Mouse (Mus musculus) embryonic facial prominence, embryonic 13.5 days (tissue): ENCODE results near the gene Zfp638. TPM values are rescaled to one million over a fixed set of nuclear protein-coding genes. Genes with fewer than 3 reads are reported as not detected.

Experiments
- ATAC-seq: fragments of 200-750 bp; cut with Nextera tagmentation; 2 replicates; pipeline ENCODE4 v1.8.0; 2017; ENCODE audit warnings: low read depth; ENCODE audit not compliant: insufficient number of reproducible peaks, insufficient read depth, low FRiP score, low TSS enrichment
- H3K27ac ChIP-seq: fragments of 300-500 bp; sonication (generic); 2 replicates; pipeline ENCODE4 v1.5.1; 2015; ENCODE audit warnings: moderate library complexity, mild to moderate bottlenecking, inconsistent platforms
- H3K27me3 ChIP-seq: fragments of 300-500 bp; sonication (generic); 2 replicates; pipeline ENCODE4 v1.6.1; 2015; ENCODE audit warnings: mild to moderate bottlenecking, inconsistent platforms
- H3K36me3 ChIP-seq: fragments of 300-500 bp; sonication (generic); 2 replicates; pipeline ENCODE4 v1.6.1; 2015; ENCODE audit warnings: mild to moderate bottlenecking, inconsistent platforms
- H3K4me1 ChIP-seq: fragments of 300-500 bp; sonication (generic); 2 replicates; pipeline ENCODE4 v1.6.1; 2015; ENCODE audit warnings: inconsistent platforms
- H3K4me2 ChIP-seq: fragments of 300-500 bp; sonication (generic); 2 replicates; pipeline ENCODE4 v1.6.1; 2015; ENCODE audit warnings: moderate library complexity, mild to moderate bottlenecking, inconsistent platforms
- H3K4me3 ChIP-seq: fragments of 300-500 bp; sonication (generic); 2 replicates; pipeline ENCODE4 v1.5.1; 2015; ENCODE audit warnings: mild to moderate bottlenecking, inconsistent platforms
- H3K9ac ChIP-seq: fragments of 300-500 bp; sonication (generic); 2 replicates; pipeline ENCODE4 v1.6.1; 2015; ENCODE audit warnings: mild to moderate bottlenecking, inconsistent platforms
- H3K9me3 ChIP-seq: fragments of 300-500 bp; sonication (generic); 2 replicates; pipeline ENCODE4 v1.6.1; 2016; ENCODE audit warnings: inconsistent platforms
- WGBS: fragments of 180-500 bp; shearing (Covaris S2); methylation state at CpG from one replicate; pipeline ENCODE4 v1.1.7; 2015; ENCODE audit warnings: mixed read lengths; 5-methylcytosine and 5-hydroxymethylcytosine counted together
- polyA plus RNA-seq: library from polyadenylated mRNA; unstranded; fragments of >200 nt; fragmentation: Nextera tagmentation; extraction: Ambion mirVana; gene quantifications from 2 replicates; pipeline ENCODE4 v1.2.1, GENCODE M21; 2015

Gene Zfp638
- polyA plus RNA-seq, 1 experiment from 2014 or later: 77.5 TPM

DNA sequence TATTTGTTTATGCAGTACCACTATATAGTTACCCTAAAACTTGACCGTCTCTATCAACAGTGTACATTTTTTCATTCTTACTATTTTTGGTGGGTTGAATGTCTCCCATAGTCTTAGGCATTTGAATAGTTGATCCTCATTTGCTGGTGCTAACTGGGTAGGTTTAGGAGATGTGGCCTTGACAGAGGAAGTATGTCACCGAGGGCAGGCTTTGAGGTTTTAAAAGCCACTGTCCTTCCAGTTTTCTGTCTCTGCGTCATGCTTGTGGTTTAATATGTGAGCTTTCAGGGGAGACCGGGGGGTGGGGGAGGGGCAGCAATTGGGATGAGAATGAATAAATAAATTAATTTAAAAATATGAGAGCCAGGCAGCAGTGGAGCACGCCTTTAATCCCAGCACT lies 24.3 kb downstream of the Zfp638 start:
- Histone ChIP-seq H3K36me3 (no peaks in the 10 kb centered on the region), H3K27ac (no peak overlapping the region), H3K4me2 (no peak overlapping the region), H3K9ac (no peak overlapping the region), H3K4me1 (no peaks in the 10 kb centered on the region), H3K27me3 (no peaks in the 10 kb centered on the region), H3K4me3 (no peak overlapping the region), H3K9me3 (no peaks in the 10 kb centered on the region)
- WGBS: 85% methylated on average over 5 of the region's 5 CpGs
- ATAC-seq: no peak

GRCm38 (mm10) chr6:83891687-83892086 lies 24.8 kb downstream of the Zfp638 start:
- no peak for ATAC-seq
- no peaks in the 10 kb centered on the region for H3K27me3 ChIP-seq
- no peak overlapping the region for H3K27ac ChIP-seq
- no peak overlapping the region for H3K4me2 ChIP-seq
- no peaks in the 10 kb centered on the region for H3K4me1 ChIP-seq
- no peaks in the 10 kb centered on the region for H3K9me3 ChIP-seq
- H3K36me3 ChIP-seq: no peaks in the 10 kb centered on the region
- no peak overlapping the region for H3K4me3 ChIP-seq
- no peak overlapping the region for H3K9ac ChIP-seq
- 83% methylated on average over 2 of the region's 2 CpGs for WGBS

DNA sequence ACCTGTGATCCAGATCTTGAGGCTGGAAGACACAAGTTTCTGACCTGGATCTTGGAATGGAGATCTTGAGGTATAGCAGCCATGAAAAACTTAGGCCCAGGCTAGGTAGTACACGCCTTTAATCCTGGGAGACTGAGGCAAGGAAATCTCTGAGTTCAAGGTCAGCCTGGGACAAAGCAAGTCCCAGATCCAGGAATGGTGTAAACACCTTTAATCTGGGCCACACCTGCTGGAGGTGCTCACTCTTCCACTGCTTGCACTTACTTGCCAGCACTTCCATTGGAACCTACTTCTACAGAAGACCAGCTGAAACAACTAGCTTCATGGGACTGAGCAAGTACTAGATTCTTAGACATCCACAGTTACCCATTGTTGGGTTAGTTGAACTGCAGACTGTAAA lies 26.2 kb downstream of the Zfp638 start:
- ATAC-seq: no peak
- 77% methylated on average over 1 of the region's 1 CpGs for WGBS
- Histone ChIP-seq H3K4me2 (no peak overlapping the region), H3K36me3 (no peaks in the 10 kb centered on the region), H3K4me3 (no peak overlapping the region), H3K9ac (no peak overlapping the region), H3K27me3 (no peaks in the 10 kb centered on the region), H3K4me1 (no peaks in the 10 kb centered on the region), H3K9me3 (no peaks in the 10 kb centered on the region), H3K27ac (no peak overlapping the region)

- Histone ChIP-seq H3K27me3 (no peaks in the 10 kb centered on the region), H3K4me2 (no peak overlapping the region), H3K9ac (no peak overlapping the region), H3K9me3 (no peaks in the 10 kb centered on the region), H3K27ac (no peak overlapping the region), H3K4me3 (no peak overlapping the region), H3K4me1 (no peaks in the 10 kb centered on the region), H3K36me3 (no peaks in the 10 kb centered on the region)
- WGBS: 89% methylated on average over 1 of the region's 1 CpGs
- ATAC-seq: no peak
Observed at GRCm38 (mm10) chr6:83893584-83893983, 26.7 kb downstream of the Zfp638 start.

GRCm38 (mm10) chr6:83899142-83899541 lies 32.2 kb downstream of the Zfp638 start:
- Histone ChIP-seq H3K9me3 (no peaks in the 10 kb centered on the region), H3K9ac (no peak overlapping the region), H3K4me1 (no peaks in the 10 kb centered on the region), H3K4me2 (no peak overlapping the region), H3K36me3 (no peaks in the 10 kb centered on the region), H3K4me3 (no peak overlapping the region), H3K27ac (no peak overlapping the region), H3K27me3 (no peaks in the 10 kb centered on the region)
- no peak for ATAC-seq
- WGBS: 64% methylated on average over 4 of the region's 4 CpGs

GRCm38 (mm10) chr6:83905276-83905675 lies 38.4 kb downstream of the Zfp638 start:
- H3K27ac ChIP-seq: no peak overlapping the region
- H3K9me3 ChIP-seq: no peaks in the 10 kb centered on the region
- no peak overlapping the region for H3K4me2 ChIP-seq
- H3K27me3 ChIP-seq: 0 out of 2 replicates have a peak, but pooled peaks cover 4% of the 10 kb centered on the region
- H3K36me3 ChIP-seq: no peaks in the 10 kb centered on the region
- ATAC-seq: no peak
- H3K9ac ChIP-seq: no peak overlapping the region
- H3K4me1 ChIP-seq: no peaks in the 10 kb centered on the region
- no peak overlapping the region for H3K4me3 ChIP-seq
- 66% methylated on average over 1 of the region's 1 CpGs for WGBS

DNA sequence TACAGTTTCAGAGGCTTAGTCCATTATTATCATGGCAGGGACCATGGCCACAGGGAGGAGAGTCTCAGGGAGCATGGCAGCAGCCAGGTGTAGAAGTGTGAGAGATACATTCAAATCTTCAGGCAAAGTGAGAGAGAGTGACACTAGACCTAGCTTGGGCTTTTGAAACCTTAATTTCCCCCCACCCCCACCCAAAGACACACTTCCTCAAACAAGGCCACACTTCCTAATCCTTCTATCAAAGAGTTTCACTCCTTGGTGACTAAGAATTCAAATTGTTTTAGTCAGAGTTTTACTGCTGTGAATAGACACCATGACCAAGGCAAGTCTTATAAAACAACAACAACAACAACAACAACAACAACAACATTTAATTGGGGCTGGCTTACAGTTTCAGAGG lies 39.8 kb downstream of the Zfp638 start:
- no peak for ATAC-seq

GRCm38 (mm10) chr6:83908386-83908785 lies 41.5 kb downstream of the Zfp638 start:
- H3K36me3 ChIP-seq: no peaks in the 10 kb centered on the region
- H3K27ac ChIP-seq: no peak overlapping the region
- no peak overlapping the region for H3K9ac ChIP-seq
- no peak overlapping the region for H3K4me2 ChIP-seq
- H3K27me3 ChIP-seq: 0 out of 2 replicates have a peak, but pooled peaks cover 4% of the 10 kb centered on the region
- no peak for ATAC-seq
- WGBS: 19% methylated on average over 4 of the region's 4 CpGs
- H3K9me3 ChIP-seq: no peaks in the 10 kb centered on the region
- H3K4me1 ChIP-seq: no peaks in the 10 kb centered on the region
- no peak overlapping the region for H3K4me3 ChIP-seq

More for the DNA sequence above, 39.8 kb downstream of the Zfp638 start:
- H3K4me3 ChIP-seq: no peak overlapping the region
- no peaks in the 10 kb centered on the region for H3K9me3 ChIP-seq
- no peak overlapping the region for H3K9ac ChIP-seq
- H3K4me1 ChIP-seq: no peaks in the 10 kb centered on the region
- H3K27ac ChIP-seq: no peak overlapping the region
- 0 out of 2 replicates have a peak, but pooled peaks cover 4% of the 10 kb centered on the region for H3K27me3 ChIP-seq
- no peak overlapping the region for H3K4me2 ChIP-seq
- no peaks in the 10 kb centered on the region for H3K36me3 ChIP-seq

DNA sequence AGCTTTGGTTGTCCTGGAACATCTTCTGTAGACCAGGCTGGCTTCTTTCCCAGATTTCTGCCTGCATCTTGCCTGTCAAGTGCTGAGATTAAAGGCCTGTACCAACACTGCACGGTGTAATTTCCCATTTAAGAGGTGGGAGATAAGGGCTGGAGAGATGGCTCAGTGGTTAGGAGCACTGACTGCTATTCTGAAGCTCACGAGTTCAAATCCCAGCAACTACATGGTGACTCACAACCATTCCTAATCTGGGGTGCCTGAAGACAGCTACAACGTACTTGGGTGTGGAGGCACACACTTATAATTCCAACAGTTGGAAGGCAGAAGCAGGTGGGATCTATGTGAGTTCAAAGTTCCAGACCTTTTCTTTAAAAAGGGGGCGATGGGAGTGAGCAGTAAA lies 46.8 kb downstream of the Zfp638 start:
- WGBS: 44% methylated on average over 4 of the region's 4 CpGs

GRCm38 (mm10) chr6:83914183-83914719 lies 47.3 kb downstream of the Zfp638 start:
- ATAC-seq: peak; percentile 95
- Histone ChIP-seq H3K4me2 (peak overlapping the region; percentile 64), H3K9ac (peak overlapping the region; percentile 98), H3K27me3 (no peaks in the 10 kb centered on the region), H3K4me3 (peak overlapping the region; percentile 88), H3K27ac (peak overlapping the region; percentile 98), H3K36me3 (no peaks in the 10 kb centered on the region), H3K9me3 (no peaks in the 10 kb centered on the region), H3K4me1 (no peaks in the 10 kb centered on the region)
- WGBS: under 1% methylated on average over 44 of the region's 50 CpGs

More for the DNA sequence above, 46.8 kb downstream of the Zfp638 start:
- no peak overlapping the region for H3K9ac ChIP-seq
- H3K4me2 ChIP-seq: peak overlapping the region; percentile 64
- no peaks in the 10 kb centered on the region for H3K9me3 ChIP-seq
- no peaks in the 10 kb centered on the region for H3K36me3 ChIP-seq
- no peak overlapping the region for H3K27ac ChIP-seq
- H3K4me1 ChIP-seq: no peaks in the 10 kb centered on the region
- H3K27me3 ChIP-seq: no peaks in the 10 kb centered on the region
- no peak for ATAC-seq
- peak overlapping the region; percentile 88 for H3K4me3 ChIP-seq

- H3K36me3 ChIP-seq: no peaks in the 10 kb centered on the region
- peak; percentile 74; the same call in 1 of the 2 replicates for ATAC-seq
- no peaks in the 10 kb centered on the region for H3K9me3 ChIP-seq
- H3K4me3 ChIP-seq: peak overlapping the region; percentile 88
- peak overlapping the region; percentile 98 for H3K27ac ChIP-seq
- no peaks in the 10 kb centered on the region for H3K4me1 ChIP-seq
- no peaks in the 10 kb centered on the region for H3K27me3 ChIP-seq
- H3K4me2 ChIP-seq: peak overlapping the region; percentile 64
- WGBS: under 1% methylated on average over 40 of the region's 40 CpGs
- H3K9ac ChIP-seq: peak overlapping the region; percentile 98
Observed at GRCm38 (mm10) chr6:83914720-83915271, 47.9 kb downstream of the Zfp638 start.

- no peaks in the 10 kb centered on the region for H3K9me3 ChIP-seq
- WGBS: 50% methylated on average over 1 of the region's 1 CpGs
- H3K9ac ChIP-seq: no peak overlapping the region
- no peak for ATAC-seq
- no peaks in the 10 kb centered on the region for H3K4me1 ChIP-seq
- no peak overlapping the region for H3K4me3 ChIP-seq
- no peak overlapping the region for H3K4me2 ChIP-seq
- H3K27me3 ChIP-seq: no peaks in the 10 kb centered on the region
- H3K36me3 ChIP-seq: peaks cover 18% of the 10 kb centered on the region
- no peak overlapping the region for H3K27ac ChIP-seq
Observed at GRCm38 (mm10) chr6:83927418-83927817, 60.5 kb downstream of the Zfp638 start.
